Mouse (Mus musculus): ENCODE measurements around the gene Rhbg. TPM values are rescaled to one million over a fixed set of nuclear protein-coding genes. Genes with fewer than 3 reads are reported as not detected.

Rhbg gene
- total RNA-seq, 4 experiments from 2014 or later: not detected

GRCm38 (mm10) chr3:88262346-88262745 lies 7.8 kb upstream of the Rhbg start:
- DNase-seq (ENCODE audit: low spot score in 2 of 2): no peak

DNA sequence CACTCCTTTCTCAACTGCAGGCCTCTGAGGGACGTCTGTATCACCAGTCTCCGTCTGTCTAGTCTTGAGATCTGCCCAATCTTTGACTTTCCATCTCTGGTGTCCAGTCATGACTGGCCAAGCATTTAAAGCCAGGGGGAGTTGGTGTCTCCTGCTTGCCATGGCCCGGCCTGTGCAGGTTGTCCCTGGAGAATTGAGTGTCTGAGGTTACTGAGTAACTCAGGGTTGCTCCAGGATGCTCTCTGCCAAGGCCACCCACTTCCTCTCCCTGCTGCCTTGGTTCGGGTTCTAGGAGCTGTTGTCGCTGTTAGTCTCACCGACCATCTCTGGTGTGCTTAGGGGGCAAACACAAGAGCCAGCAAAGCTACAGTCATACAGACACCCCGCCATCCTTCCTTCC lies 1.9 kb upstream of the Rhbg start:
- no peak for DNase-seq (ENCODE audit: low spot score in 2 of 2)

DNA sequence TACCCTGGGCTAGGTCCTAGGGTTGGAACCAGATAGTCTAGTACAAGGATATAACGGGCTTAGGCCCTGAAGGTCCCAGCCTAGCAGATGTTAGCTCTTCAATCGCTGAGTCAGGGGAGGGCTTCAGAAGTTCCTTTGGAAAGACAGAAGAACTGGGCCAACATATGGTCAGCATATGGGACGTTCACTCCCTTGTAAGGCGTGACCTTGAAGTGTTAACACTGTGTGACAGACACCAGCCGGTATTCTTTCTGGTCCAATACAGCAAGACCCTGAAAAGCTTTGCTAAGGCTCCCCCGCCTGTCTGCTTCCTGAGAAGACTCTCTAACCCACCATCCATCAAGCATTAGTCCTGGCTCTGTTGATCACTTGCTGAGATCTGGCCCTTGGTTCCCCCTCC lies 1.4 kb upstream of the Rhbg start:
- no peak for DNase-seq (ENCODE audit: low spot score in 2 of 2)

DNA sequence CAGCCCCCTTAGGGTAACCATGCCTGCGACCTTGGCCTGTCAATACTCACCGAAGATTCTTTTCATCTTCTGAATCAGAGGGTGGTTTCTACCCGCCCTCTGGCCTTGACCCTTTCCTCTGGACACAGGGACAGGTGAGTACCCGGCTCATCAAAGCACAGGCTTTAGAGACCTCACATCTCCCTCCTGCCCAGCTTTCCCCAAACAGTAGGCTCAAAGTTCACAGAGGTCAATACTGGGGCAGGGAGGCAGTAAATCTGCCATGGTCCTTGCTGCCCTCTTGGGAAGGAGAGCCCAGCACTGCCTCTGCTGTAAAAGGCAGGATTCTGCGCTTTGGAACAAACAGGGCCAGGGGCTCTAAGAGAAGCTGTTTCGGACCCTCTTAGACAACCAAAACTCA lies 1.8 kb downstream of the Rhbg start:
- DNase-seq (ENCODE audit: low spot score in 2 of 2): no peak

- DNase-seq (ENCODE audit: low spot score in 2 of 2): no peak
These were observed 6.1 kb downstream of the Rhbg start for GRCm38 (mm10) chr3:88248406-88248805.

DNA sequence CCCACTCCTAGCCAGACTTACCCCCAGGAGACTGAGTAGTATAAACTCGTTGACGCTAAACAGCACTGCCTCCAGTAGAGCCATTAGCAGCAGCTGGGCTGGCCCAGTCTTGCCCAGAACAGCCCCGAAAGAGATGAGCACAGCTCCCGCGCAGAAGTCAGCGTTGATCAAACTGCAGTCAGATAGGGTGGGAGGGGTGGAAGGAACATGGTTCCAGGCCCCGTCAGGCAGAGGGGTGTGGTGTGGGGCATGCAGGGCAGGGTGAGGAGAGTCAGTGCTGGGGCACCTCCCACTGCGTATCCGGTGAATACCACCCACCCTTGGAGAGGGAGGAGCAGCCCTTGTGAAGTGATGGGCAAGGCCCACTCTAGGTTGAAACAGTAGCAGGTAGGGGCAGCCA lies 6.8 kb downstream of the Rhbg start:
- no peak for DNase-seq (ENCODE audit: low spot score in 2 of 2)

DNA sequence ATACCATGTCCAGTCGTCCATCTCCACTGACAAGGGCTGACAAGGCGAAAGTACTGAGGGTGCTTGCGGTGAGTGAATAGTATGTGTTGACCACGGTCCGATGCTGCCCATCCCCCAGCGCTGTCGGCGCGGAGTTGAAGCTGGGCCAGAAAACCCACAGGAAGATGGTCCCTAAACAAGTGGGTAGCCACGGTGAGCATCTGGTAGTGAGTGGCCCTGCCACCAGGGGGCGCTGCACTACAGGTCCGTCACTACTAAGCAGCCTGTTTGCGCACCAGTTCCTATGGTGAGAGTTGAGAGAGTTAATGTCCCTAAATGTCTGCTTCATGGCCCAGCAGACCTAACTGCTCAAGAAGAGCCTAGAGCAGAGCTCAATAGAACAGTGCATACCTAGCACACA lies 8.7 kb downstream of the Rhbg start:
- DNase-seq (ENCODE audit: low spot score in 2 of 2): peak; percentile 41 to 52

GRCm38 (mm10) chr3:88244071-88244470 lies 10.4 kb downstream of the Rhbg start:
- DNase-seq (ENCODE audit: low spot score in 2 of 2): no peak

DNA sequence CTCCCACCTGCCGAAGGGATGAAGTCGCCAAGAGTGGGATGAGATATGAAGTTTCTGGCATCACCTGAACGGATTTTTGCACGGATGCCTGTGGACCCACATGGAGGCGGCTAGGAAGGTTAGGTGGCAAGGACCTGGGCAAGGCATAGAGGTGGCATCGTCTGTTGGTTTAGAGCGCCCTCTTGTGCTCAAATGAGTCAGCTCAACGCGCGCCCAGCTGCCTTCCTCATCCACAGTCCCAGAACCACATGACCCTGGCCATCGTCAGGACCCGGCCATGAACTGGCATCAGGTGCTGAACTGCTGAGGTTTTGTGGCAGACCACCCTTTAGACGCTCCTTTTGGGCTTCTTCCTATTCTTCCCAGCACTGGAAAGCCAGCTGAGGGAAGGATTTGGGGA lies 12.0 kb downstream of the Rhbg start:
- DNase-seq (ENCODE audit: low spot score in 2 of 2): peak; percentile 39 to 44

DNA sequence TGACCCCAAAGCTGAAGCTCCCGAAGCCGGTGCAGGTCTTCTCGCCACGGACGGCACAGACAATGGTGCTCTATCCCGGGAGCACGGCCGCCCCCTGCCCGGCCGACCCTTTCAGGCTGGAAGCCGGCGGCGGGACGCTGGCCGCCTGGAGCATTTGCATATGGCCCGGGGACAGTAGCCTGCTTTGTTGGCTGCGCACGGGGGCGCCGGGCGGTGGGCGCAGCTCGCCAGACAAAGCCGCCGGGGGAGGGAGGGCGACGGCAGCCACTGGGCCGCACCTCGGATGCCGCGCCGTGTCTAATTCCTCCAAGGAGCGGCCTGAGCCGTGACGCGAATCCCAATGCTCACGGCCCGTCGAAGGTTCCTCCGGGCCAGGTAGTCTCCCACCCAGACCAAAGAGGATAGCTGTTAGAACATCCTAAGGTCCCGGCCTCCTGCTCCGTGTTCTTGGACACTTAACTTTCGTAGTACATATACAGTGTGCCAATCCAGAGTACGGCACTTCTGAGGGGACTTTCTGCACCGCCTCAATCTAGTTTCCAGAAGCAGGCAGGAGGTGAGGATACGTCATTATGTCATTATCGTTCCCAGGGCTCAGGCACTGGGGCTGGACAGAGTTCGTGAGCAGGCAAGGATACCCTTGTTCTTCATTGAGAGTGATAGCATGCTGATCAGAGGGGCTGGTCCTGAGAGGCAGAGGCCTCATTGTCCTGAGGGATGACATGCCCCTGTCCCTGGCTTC lies 13.3 kb downstream of the Rhbg start:
- no peak for DNase-seq (ENCODE audit: low spot score in 2 of 2)

DNA sequence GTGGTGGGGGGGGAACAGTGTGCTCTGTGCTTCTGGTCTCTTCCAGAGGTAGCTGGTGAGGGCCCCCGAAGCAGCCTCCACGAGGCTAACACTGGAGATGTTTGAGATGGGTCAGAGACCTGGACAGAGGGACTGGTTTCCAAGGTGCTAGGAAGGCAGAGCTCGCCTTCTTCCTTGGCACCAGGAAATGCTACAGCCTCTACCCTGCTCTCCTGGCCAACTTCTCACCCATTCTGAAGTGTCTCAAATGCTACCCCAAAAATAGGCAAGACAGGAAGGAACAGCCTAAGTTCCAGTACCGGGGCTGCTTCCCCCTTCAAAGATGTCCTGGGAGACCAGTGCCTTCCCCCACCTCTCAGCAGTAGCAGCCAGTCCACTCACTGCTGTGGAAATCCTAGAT lies 15.1 kb downstream of the Rhbg start:
- DNase-seq (ENCODE audit: low spot score in 2 of 2): no peak

- DNase-seq (ENCODE audit: low spot score in 2 of 2): no peak
These were observed 15.6 kb downstream of the Rhbg start for GRCm38 (mm10) chr3:88238866-88239391.

- no peak for DNase-seq (ENCODE audit: low spot score in 2 of 2)
These were observed 16.8 kb downstream of the Rhbg start for GRCm38 (mm10) chr3:88237556-88238194.

DNA sequence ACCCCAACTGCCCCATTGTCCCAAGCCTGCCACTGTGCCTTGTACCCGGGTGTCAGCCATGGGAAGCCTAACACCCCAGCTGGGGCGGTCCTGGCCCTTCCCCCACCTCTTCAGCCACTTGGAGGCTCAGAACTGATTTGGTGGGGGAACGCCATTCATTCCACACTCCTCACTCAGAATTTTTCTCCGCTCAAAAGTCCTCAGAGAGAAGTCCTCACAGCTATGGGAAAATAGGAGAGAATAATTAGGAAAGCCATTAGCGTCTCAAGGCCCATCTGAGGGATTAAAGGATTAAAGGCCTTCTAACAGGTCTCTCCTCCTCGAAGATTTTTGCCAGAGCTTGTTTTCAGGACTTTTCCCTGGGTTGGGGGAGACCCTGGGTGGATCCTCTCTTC lies 17.4 kb downstream of the Rhbg start:
- DNase-seq (ENCODE audit: low spot score in 2 of 2): no peak

DNA sequence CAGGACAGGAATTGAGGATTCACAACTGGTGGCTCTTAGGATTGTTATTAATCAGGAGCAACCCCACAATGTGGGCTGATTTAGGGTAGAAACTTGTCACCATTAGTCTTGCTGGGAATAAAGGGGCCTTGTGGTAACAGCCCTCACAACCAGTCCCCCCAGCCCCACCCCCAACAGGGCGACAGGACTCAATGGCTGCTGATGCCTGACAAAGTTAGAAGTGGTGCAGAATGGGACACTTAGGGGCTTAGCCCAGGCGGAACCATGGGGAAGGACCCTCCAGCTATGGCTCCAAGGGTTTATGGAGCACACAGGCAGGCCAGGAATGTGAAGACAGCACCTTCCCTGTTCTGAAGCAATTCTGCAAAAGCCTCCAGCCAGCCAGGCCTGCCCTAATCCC lies 18.9 kb downstream of the Rhbg start:
- no peak for DNase-seq (ENCODE audit: low spot score in 2 of 2)

- DNase-seq (ENCODE audit: low spot score in 2 of 2): no peak
These were observed 19.3 kb downstream of the Rhbg start for GRCm38 (mm10) chr3:88235216-88235615.

DNA sequence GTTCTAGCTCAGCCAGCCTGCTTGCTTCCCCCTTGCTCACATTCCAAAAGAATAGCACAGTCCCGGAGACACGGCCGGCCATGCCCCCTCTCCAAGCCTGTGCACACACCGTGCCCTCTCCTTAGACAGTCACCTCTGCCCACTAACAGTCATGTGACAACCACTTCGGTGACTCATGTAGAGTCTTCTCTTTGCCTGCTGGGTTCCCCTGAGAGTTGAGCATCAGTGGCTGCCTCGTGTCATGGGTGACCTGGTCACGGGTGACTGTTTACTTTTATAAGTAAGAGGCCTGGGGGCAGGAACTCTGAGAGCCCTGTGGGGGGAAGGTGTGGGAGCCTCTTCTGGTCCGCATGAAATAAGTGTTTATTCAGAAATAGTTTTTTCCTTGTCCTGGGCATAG lies 20.5 kb downstream of the Rhbg start:
- DNase-seq (ENCODE audit: low spot score in 2 of 2): no peak

DNA sequence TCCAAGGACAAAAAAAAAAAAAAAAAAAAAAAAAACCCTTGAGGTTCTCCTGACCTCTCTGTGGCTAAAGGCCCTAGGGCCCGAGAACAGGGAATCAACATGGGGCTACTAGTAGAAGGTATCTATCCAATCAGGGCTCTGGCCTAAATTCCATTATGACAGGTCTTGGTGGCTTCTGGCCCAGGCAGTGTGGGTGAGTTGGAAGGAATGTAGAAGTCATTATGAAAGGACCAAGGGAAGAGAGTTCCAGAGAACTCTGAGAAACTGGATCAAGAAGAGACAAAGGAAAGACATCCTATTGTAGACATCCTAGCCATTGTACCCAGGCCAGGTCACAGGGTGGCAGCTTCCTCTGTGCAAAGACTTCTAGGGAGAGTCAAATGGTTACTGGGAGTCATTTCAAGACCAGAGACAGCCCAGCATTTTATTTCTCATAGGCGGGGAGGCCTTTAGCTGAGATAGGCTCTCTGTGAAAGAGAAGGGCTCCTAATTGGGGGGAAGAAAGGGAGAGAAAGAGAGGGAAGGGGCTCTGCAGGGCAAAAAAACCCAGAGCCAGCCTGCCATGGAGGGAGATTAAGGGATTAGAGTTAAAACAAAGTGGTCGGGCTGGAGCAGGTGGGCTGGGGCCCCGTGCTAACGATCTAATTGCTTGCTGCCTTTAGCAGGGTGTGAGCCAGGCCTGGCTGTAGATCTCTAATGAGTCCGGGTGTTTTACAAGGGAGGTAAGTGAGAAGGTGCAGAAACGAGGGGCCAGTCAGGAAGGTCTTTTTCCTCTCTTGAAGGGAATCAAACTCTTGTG lies 21.5 kb downstream of the Rhbg start:
- DNase-seq (ENCODE audit: low spot score in 2 of 2): no peak

DNA sequence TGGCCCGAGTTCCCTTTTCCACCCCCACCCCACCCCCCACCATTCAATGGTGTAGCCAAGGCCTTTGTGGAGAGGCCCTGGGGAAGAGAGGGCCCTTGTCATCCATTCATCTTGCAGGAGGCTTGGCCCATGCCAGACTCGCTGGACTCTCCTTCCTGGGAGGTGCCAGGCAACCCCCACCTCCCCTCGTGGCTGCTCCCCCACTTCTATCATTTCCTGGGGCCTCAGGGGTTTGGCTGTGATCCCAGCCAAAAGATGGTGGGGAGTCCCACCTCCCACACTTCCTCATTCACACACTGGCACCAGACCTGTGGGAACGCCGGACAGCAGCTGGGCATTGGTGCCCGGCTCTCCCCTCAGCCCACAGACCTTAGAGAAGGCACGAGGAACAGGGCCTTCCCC lies 22.2 kb downstream of the Rhbg start:
- DNase-seq (ENCODE audit: low spot score in 2 of 2): no peak

DNA sequence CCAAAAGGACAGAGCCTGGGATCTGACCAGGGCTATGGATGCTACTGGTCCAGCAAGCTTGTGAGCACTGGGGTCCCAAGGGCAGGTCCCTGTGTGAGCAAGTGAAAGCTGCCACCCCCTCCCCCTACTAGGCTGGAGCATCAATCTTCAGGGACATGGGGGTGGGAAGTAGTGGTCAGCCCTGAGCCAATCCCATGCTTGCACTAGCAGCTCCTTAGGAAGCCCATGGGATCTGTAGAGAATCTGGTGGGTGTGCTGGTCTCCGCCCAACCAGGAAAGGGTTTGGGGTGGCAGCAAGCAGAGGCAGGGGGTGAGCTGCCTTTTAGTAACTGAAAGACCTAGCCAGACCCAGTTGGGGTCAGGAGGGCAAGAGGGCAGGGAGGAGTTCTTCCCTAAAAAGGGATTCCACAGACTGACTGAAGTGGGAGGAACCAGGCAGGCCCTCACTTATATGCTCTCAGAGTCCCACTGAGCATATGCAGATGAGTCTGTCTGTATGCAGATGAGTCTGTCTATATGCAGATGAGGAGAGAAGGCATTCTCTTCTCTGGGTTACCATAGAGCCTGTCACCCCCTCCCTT lies 23.4 kb downstream of the Rhbg start:
- no peak for DNase-seq (ENCODE audit: low spot score in 2 of 2)

GRCm38 (mm10) chr3:88230262-88231047 lies 24.1 kb downstream of the Rhbg start:
- no peak for DNase-seq (ENCODE audit: low spot score in 2 of 2)

Measured in gastrocnemius, adult 8-10 months (tissue).